Mouse (Mus musculus) erythroblast, embryonic 14.5 days (primary cell): ENCODE measurements around the gene Lcp2. TPM values are rescaled to one million over a fixed set of nuclear protein-coding genes. Genes with fewer than 3 reads are reported as not detected.

Experiments
- H3K27me3 ChIP-seq: 2 replicates; pipeline ENCODE4 v1.6.1; 2012; ENCODE audit warnings: inconsistent platforms; ENCODE audit not compliant: control insufficient read depth
- H3K36me3 ChIP-seq: 2 replicates; pipeline ENCODE4 v1.6.1; 2012; ENCODE audit warnings: mild to moderate bottlenecking, inconsistent platforms; ENCODE audit not compliant: control insufficient read depth
- H3K4me1 ChIP-seq: 2 replicates; pipeline ENCODE4 v1.6.1; 2012; ENCODE audit warnings: inconsistent platforms; ENCODE audit not compliant: control insufficient read depth
- H3K4me3 ChIP-seq: replicated peaks from 2 replicates; pipeline ENCODE3; 2012; ENCODE audit warnings: moderate library complexity, mild to moderate bottlenecking, inconsistent platforms
- H3K9me3 ChIP-seq: 2 replicates; pipeline ENCODE4 v1.6.1; 2012; ENCODE audit warnings: low read length, inconsistent platforms, mixed read lengths; ENCODE audit not compliant: control insufficient read depth
- GATA1 ChIP-seq: IDR thresholded peaks from 2 replicates; pipeline ENCODE4 v1.6.1; 2012; ENCODE audit warnings: low read length, inconsistent platforms, mixed read lengths
- TAL1 ChIP-seq: IDR thresholded peaks from 3 replicates; pipeline ENCODE4 v1.6.1; 2012; ENCODE audit warnings: low read length, inconsistent platforms, mixed read lengths
- polyA plus RNA-seq: library from polyadenylated mRNA; stranded (reverse); fragments of >175 nt; gene quantifications from 2 replicates; pipeline ENCODE4 v1.2.3, GENCODE M21; 2012

Gene Lcp2
- polyA plus RNA-seq, 1 experiment, result 0.05 TPM

GRCm38 (mm10) chr11:34073776-34074175 is 27.1 kb downstream of the Lcp2 start:
- no peaks in the 10 kb centered on the region for H3K36me3 ChIP-seq
- H3K27me3 ChIP-seq, result no peaks in the 10 kb centered on the region
- no peak overlapping the region for H3K4me3 ChIP-seq
- TF ChIP-seq GATA1 (no peak), TAL1 (no peak)
- H3K9me3 ChIP-seq, result no peaks in the 10 kb centered on the region
- H3K4me1 ChIP-seq, result no peaks in the 10 kb centered on the region; the same call in 1 of the 2 replicates

GRCm38 (mm10) chr11:34077870-34078269 is 31.1 kb downstream of the Lcp2 start:
- H3K9me3 ChIP-seq, result no peaks in the 10 kb centered on the region
- TF ChIP-seq GATA1 (no peak), TAL1 (no peak)
- H3K36me3 ChIP-seq, result no peaks in the 10 kb centered on the region
- no peaks in the 10 kb centered on the region for H3K27me3 ChIP-seq
- H3K4me3 ChIP-seq, result no peak overlapping the region
- H3K4me1 ChIP-seq, result no peaks in the 10 kb centered on the region

DNA sequence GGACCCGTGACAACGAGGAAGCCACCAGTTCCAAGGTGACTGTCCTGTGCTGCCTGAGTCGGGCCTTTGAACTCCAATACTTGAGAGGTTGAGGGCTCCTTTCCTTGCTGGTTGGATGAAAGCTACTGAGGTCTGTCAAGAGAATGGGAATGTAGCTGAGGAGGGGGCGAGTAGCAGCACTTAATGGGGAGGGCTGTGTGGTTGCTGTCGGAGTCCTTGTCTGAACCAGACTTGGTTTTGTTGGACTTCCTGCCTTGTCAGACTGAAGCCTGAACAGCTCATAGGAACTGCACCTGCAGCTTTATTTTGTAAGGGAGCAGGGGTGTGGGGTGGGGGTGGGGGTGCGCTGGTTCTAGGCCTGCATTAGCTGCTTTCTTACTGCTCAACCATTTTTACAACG is 31.9 kb downstream of the Lcp2 start:
- Histone ChIP-seq H3K4me3 (no peak overlapping the region), H3K36me3 (no peaks in the 10 kb centered on the region), H3K4me1 (no peaks in the 10 kb centered on the region), H3K27me3 (no peaks in the 10 kb centered on the region), H3K9me3 (no peaks in the 10 kb centered on the region)
- no peak for TF ChIP-seq GATA1
- no peak for TF ChIP-seq TAL1

- H3K4me3 ChIP-seq, result no peak overlapping the region
- TF ChIP-seq TAL1 (no peak), GATA1 (no peak)
- no peaks in the 10 kb centered on the region for H3K27me3 ChIP-seq
- H3K36me3 ChIP-seq, result no peaks in the 10 kb centered on the region
- no peaks in the 10 kb centered on the region for H3K4me1 ChIP-seq
- no peaks in the 10 kb centered on the region for H3K9me3 ChIP-seq
These were observed 33.1 kb downstream of the Lcp2 start for GRCm38 (mm10) chr11:34079542-34080464.

DNA sequence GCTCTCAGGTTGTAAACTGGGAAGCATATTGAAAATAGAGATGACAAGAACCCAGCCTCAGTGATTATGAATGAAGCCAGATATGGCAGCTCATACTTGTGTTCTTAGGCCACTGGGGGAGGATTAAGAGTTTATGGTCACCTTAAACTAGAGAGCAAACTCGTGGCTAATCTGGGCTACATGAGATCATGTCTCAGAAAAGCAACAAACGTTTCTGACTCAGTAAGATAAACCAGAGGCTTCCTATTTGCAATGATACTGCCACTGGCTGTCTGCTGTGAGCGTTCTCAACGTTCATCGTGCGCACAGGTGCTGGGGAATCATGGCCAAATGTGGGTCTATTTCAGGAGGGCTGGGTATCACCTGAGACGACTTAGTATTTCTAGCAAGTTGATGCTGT is 37.1 kb downstream of the Lcp2 start:
- H3K36me3 ChIP-seq, result no peaks in the 10 kb centered on the region
- no peaks in the 10 kb centered on the region for H3K9me3 ChIP-seq
- no peaks in the 10 kb centered on the region for H3K27me3 ChIP-seq
- H3K4me3 ChIP-seq, result no peak overlapping the region
- TF ChIP-seq GATA1, result no peak
- TF ChIP-seq TAL1, result no peak
- H3K4me1 ChIP-seq, result no peaks in the 10 kb centered on the region

GRCm38 (mm10) chr11:34084639-34085038 is 37.9 kb downstream of the Lcp2 start:
- Histone ChIP-seq H3K4me3 (no peak overlapping the region), H3K27me3 (no peaks in the 10 kb centered on the region), H3K4me1 (no peaks in the 10 kb centered on the region), H3K9me3 (no peaks in the 10 kb centered on the region), H3K36me3 (no peaks in the 10 kb centered on the region)
- TF ChIP-seq TAL1 (no peak), GATA1 (no peak)

DNA sequence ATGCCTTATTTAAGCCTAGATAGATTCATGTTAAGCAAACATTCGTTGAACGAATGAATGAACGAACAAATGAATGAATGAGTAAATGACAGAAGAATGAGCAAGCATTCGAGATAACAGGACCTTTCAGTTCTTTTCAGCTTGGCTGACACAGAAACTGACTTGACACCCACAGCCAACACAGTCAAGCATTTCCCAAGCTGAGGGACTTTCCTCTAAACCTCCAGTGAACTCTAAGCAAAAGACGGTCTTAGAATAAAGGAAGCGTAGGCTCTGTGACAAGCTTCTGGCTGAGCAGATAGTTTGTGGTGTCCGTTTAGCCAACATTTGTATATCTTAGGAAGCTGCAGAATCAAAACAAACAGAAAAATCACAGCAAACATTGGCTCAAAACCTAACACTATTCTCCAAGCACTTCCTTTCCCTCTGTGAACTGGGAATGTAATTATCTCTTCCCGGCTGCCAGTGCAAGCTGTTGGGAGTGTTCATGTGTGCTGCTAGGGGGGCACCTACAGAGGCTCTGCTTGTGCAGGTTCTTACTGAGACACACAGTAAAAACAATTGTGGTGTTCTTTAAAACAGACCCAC is 39.5 kb downstream of the Lcp2 start:
- H3K9me3 ChIP-seq, result no peaks in the 10 kb centered on the region
- no peaks in the 10 kb centered on the region for H3K27me3 ChIP-seq
- H3K4me1 ChIP-seq, result no peaks in the 10 kb centered on the region
- no peaks in the 10 kb centered on the region for H3K36me3 ChIP-seq
- no peak for TF ChIP-seq GATA1
- TF ChIP-seq TAL1, result no peak
- no peak overlapping the region for H3K4me3 ChIP-seq

DNA sequence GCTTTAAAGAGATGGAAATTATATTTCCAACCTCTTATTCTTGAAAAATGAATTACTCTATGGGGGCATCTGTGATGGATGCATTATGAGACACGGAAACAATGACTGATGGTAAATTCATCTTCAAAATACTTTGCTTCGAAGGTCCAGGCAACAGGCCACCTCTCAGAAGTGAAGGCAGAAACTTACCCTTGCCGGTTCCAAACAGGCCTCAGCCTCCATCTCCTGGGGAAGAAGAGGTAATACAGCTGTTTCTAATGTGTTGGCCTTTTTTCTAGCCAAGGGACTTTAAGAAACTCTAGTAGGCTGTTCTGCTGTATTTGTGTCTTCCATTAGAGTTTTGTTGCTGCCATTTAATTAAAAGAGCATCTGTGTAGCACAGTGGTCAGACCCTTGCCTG is 40.3 kb downstream of the Lcp2 start:
- Histone ChIP-seq H3K27me3 (no peaks in the 10 kb centered on the region), H3K36me3 (no peaks in the 10 kb centered on the region), H3K9me3 (no peaks in the 10 kb centered on the region), H3K4me1 (no peaks in the 10 kb centered on the region), H3K4me3 (no peak overlapping the region)
- TF ChIP-seq TAL1 (no peak), GATA1 (no peak)

DNA sequence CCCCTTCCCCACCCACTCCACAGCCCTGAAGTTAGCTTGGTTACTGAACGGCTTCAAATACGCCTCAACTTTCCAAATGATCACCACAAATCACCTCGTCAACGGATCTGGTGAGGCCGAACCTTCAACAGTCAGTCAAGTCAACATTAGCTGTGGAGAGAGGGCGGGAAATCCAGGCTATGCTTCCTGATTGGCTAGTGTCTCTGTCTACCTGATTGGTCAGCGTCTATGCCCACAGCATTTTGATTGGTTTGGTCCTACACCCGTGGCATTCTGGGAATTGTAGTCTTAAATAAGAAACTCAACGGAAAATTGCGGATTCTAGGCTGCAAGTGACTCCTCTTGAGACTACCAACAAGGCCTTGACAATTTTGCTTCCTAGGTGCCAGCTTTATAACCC is 51.7 kb downstream of the Lcp2 start, which contains the start of gene 4930469K13Rik:
Gene 4930469K13Rik, minus strand, starts transcription at position 133 of the 400 bp plus-strand sequence.
- Histone ChIP-seq H3K36me3 (no peaks in the 10 kb centered on the region), H3K4me1 (no peaks in the 10 kb centered on the region), H3K27me3 (no peaks in the 10 kb centered on the region), H3K9me3 (no peaks in the 10 kb centered on the region), H3K4me3 (no peak within 1 kb of the TSS)
- no peak for TF ChIP-seq GATA1
- no peak for TF ChIP-seq TAL1
